Mouse (Mus musculus): ENCODE measurements around the gene Thsd7b.

The Thsd7b gene

DNA sequence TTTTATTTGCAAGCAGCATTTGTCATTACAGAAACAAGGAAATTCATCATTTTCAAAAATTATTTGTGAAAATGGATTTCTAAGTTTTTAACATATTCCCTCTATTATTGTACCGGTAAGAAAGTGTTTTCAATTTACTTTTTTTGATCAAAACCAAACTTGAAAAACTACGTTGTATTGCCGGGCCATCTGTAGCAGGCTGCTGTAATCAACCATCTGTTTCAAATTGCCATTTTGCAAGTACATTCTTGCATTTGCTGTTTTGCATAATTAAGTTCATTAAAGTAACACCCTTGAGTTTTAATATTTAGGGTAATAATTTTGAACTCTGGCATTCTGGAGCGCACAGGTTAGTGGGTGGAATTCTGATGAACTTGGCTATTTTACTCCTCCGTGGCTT lies 246.6 kb downstream of the Thsd7b start:
- DNase-seq (ENCODE audit: extremely low read depth, low read depth), result no peak

DNA sequence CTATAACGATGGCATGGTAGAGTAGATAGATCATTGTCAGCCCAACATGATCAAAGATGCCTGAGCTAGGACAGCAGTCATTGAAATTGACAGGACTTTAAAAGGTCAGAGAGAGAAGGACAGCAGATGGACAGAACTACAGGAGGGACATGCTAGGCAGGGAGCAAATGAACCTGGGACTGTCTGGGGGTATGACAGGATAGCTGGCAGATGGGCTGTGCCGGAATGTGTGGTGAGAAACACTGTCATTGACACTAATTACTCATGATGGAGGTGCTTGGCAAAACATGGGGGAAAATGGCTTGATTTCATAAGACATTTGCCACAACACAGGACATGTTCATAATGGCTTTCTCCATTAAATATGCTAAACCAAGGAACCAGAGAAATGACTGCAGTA lies 253.9 kb downstream of the Thsd7b start:
- no peak for DNase-seq (ENCODE audit: extremely low read depth, low read depth)

GRCm38 (mm10) chr1:129532206-129532605 lies 259.1 kb downstream of the Thsd7b start:
- DNase-seq (ENCODE audit: extremely low read depth, low read depth), result no peak

- DNase-seq (ENCODE audit: extremely low read depth, low read depth), result no peak
These were observed 265.4 kb downstream of the Thsd7b start for GRCm38 (mm10) chr1:129538508-129538907.

- no peak for DNase-seq (ENCODE audit: extremely low read depth, low read depth)
These were observed 265.9 kb downstream of the Thsd7b start for GRCm38 (mm10) chr1:129538970-129539369.

- DNase-seq (ENCODE audit: extremely low read depth, low read depth), result no peak
These were observed 267.6 kb downstream of the Thsd7b start for GRCm38 (mm10) chr1:129540751-129541150.

- DNase-seq (ENCODE audit: extremely low read depth, low read depth), result no peak
These were observed 269.6 kb downstream of the Thsd7b start for GRCm38 (mm10) chr1:129542563-129543146.

DNA sequence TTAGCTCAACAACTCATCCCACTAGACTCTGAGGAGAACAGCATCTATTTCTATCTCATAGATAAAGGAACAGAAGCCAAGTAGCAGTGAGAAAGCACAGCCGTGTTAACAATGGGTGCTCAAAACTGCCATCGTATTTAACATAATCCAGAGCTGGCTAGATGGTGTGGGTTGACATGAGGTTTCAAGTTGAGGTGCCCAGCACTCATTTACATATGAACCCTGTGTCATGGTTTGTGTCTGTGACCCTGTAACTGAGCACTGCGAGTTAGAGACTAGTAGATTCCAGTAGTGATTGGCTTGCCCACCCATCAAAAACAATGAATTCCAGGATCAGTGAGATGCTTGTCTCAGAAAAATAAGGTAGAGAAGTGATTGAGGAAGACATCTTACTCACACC lies 270.1 kb downstream of the Thsd7b start:
- DNase-seq (ENCODE audit: extremely low read depth, low read depth), result no peak

- no peak for DNase-seq (ENCODE audit: extremely low read depth, low read depth)
These were observed 285.0 kb downstream of the Thsd7b start for GRCm38 (mm10) chr1:129558054-129558453.

- DNase-seq (ENCODE audit: extremely low read depth, low read depth), result no peak
These were observed 286.0 kb downstream of the Thsd7b start for GRCm38 (mm10) chr1:129559137-129559536.

- DNase-seq (ENCODE audit: extremely low read depth, low read depth), result peak; percentile 3
These were observed 286.7 kb downstream of the Thsd7b start for GRCm38 (mm10) chr1:129559812-129560211.

DNA sequence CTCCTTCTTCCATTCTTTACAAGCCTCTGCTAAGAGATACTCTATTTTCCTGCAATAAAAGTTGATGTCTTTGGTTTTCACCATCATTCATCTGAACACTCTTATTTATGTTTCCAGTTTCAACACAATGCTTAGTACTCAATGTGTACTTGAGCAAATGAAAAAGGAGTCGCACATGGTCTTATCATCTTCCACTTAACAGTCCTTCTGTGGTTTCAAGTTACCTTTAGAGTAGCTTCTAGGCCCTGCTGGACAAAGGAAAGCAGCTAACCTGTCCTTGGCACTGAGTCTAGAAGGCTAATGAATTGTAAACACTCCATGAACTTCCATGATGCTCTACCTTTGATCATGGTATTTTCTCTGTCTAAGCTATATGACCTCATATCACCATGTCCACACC lies 289.6 kb downstream of the Thsd7b start:
- no peak for DNase-seq (ENCODE audit: extremely low read depth, low read depth)

DNA sequence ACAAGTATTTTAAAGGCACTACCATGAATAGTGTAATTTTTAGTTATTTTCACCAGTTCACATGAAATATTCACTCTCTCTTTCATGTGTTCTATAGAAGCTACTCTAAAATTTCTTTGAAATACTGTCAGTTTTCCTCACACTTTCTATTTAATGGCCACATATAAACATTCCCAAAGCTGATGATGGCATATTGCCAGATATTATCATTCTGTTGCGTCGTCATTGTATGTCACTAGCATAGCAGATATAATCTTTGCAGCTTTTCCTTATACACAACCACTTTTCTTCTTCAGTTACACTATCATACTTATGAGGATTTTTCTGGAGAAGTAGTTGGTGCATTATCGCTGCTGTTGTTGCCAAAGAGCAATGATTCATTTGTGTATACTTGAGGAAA lies 297.4 kb downstream of the Thsd7b start:
- no peak for DNase-seq (ENCODE audit: extremely low read depth, low read depth)

GRCm38 (mm10) chr1:129579955-129580354 lies 306.9 kb downstream of the Thsd7b start:
- no peak for DNase-seq (ENCODE audit: extremely low read depth, low read depth)

- no peak for DNase-seq (ENCODE audit: extremely low read depth, low read depth)
These were observed 313.5 kb downstream of the Thsd7b start for GRCm38 (mm10) chr1:129586635-129587034.

GRCm38 (mm10) chr1:129589366-129590002 lies 316.4 kb downstream of the Thsd7b start:
- DNase-seq (ENCODE audit: extremely low read depth, low read depth), result no peak

DNA sequence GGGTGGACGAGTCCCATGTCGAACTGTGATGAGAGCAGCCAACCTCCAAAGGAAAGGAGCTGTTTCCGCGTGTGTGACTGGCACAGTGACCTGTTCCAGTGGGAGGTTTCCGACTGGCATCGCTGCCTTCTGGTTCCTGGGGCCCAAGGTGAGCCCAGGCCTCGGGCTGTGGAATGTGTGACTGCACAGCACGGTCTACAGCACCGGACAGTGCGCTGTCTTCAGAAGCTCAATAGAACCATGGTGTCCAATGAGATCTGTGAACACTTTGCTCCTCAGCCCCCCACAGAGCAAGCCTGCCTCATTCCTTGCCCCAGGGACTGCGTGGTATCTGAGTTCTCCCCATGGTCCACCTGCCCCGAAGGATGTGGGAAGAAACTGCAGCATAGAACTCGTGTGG lies 322.3 kb downstream of the Thsd7b start:
- no peak for DNase-seq (ENCODE audit: extremely low read depth, low read depth)

DNA sequence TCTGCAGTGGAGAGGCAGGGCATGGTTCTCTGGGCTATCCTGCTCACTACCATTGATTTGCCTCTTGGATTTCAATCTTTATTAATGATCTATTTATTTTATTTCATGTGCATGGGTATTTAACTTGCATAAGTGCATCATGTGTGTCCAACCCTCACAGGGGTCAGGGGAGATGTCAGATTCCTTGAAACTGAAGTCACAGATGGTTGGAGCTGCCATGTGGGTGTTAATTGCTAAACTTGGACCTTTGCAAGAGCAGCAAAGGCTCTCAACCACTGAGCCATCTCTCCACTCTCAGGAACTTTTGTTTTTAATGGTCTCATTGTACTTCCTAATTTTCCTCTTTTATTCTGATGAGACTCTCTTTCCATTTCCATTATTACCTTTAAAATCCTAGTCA lies 327.8 kb downstream of the Thsd7b start:
- DNase-seq (ENCODE audit: extremely low read depth, low read depth), result no peak

DNA sequence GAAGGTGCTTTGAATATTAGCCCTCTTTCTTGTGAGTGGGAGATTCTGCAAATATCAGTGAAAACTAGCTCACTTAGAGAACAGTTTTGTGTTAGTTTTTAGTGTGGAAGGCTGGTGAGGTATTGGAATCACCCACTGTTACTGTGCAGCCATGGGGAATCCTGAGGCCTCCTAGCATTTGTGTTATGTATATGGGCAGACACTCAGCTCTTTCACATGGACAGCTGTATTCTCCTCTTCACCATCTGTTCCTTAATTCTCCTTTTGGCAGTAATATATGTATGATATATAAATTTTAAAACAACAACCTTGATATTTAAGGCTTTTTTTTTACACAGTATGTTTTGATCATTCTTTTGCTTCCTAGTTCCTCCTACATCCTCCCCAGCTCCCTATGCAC lies 329.2 kb downstream of the Thsd7b start:
- no peak for DNase-seq (ENCODE audit: extremely low read depth, low read depth)

DNA sequence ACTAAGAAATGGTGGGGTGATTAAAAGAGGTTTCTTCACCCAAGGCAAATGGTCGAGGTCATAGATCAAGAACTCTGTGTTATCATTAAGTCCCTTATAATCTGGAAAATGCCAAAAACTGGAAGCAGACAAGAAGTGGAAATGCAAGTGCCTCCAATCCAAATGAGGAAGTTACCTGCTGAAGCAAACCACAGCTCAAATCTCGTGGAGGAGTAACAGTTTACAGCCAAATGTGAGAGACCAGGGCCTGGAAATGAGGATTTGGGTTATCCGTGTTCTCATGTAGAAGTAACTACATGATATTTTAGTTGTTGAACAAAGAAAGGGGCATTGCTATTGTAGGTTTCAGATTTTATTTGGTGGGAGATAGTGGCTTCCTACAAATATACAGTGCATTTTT lies 335.3 kb downstream of the Thsd7b start:
- DNase-seq (ENCODE audit: extremely low read depth, low read depth), result peak; percentile 5

DNA sequence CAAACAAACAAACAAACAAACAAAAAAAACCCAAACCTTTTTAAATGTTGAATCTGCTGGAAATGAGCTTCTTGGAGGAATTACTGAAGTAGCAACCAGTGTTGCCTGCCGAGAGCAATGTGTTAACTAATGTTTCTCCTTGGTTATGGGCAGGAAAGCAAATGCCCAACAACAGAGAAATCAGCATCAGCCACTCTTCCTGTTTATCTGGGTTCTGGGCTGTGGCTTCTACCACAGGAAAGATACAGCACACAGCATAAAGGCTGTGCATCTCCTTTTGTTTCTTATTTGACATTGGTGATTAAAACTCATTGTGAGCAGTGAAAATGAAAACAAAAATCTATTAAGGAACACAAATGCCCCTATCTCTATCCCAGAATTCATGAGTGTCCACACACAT lies 343.0 kb downstream of the Thsd7b start:
- DNase-seq (ENCODE audit: extremely low read depth, low read depth), result peak; percentile 42

DNA sequence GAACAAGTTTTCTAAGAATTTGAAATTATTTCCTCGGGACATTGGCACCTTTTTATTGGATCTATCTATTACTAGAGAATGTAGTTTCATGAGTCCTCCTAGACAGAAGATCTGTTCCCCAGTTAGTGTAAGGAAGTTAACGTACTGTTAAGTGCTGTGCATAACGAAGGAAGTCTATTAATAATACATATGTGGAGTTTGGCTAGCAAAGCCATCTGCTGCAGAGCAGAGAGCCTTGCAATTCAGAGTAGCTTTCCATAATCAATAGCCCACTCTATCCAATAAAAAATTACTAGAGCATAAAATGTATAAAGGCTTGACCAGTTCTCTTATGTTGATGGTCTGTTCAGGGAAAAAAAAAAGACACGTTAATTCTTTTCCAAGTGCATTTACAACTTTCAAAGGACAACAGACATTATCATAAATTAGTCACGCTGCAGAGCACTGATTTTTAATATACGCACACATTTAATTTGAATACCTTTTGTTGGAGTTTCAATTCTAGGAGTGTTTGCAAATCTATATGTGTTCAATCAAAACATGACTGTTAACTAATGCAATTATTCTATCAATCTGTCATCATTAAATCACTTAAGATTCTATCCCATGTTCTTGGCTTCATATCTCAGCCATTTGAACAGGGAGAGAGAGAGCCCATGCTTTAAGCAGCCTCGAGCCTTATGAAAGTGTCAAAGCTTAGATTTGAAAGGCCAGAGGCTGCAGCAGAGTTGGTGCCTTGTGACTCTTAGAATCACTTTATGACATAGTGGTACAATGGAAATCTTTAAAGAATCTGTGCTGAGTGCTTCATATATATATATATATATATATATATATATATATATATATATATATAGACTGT lies 346.6 kb downstream of the Thsd7b start:
- DNase-seq (ENCODE audit: extremely low read depth, low read depth), result no peak

DNA sequence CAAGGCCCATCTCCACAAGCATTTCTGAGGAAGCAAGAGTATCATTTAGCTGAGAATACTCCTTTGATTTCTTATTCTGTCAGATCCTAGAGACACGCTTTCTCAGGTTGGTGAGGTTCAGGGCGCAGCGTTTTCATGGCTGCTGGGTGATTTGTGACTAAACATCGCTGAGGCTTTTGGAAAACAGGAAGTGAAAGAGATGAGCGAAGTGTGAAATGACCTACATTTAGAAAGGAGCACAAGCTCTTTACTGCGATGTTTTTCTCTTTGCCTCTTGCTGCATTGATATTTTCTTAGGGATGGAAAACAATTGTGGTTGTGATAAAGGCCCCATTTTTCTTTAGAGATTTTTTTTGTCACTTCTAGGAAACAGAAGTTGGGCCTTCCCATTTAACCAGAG lies 351.4 kb downstream of the Thsd7b start:
- DNase-seq (ENCODE audit: extremely low read depth, low read depth), result no peak
